Mouse (Mus musculus): Measurements from ENCODE around the gene Spata2.

Spata2 gene

GRCm38 (mm10) chr2:167510485-167510884 is 17.8 kb upstream of the Spata2 start:
- peak; percentile 87 for DNase-seq (ENCODE audit: low read depth)

- no peak for DNase-seq (ENCODE audit: low read depth)
Measured at GRCm38 (mm10) chr2:167508569-167508968, 15.9 kb upstream of the Spata2 start.

GRCm38 (mm10) chr2:167507719-167508385 is 15.2 kb upstream of the Spata2 start:
- no peak for DNase-seq (ENCODE audit: low read depth)

- no peak for DNase-seq (ENCODE audit: low read depth)
Measured at GRCm38 (mm10) chr2:167506546-167507260, 14.0 kb upstream of the Spata2 start.

- peak; percentile 64 for DNase-seq (ENCODE audit: low read depth)
Measured at GRCm38 (mm10) chr2:167505127-167505526, 12.4 kb upstream of the Spata2 start.

GRCm38 (mm10) chr2:167503896-167504349 is 11.2 kb upstream of the Spata2 start:
- peak; percentile 11 for DNase-seq (ENCODE audit: low read depth)

GRCm38 (mm10) chr2:167503253-167503895 is 10.7 kb upstream of the Spata2 start:
- DNase-seq (ENCODE audit: low read depth), result peak; percentile 79

GRCm38 (mm10) chr2:167502554-167503252 is 10.0 kb upstream of the Spata2 start:
- DNase-seq (ENCODE audit: low read depth), result no peak

- DNase-seq (ENCODE audit: low read depth), result peak; percentile 69
Measured at GRCm38 (mm10) chr2:167497272-167497671, 4.6 kb upstream of the Spata2 start.

- DNase-seq (ENCODE audit: low read depth), result no peak
Measured at GRCm38 (mm10) chr2:167496437-167496836, 3.8 kb upstream of the Spata2 start.

- no peak for DNase-seq (ENCODE audit: low read depth)
Measured at GRCm38 (mm10) chr2:167491757-167492708, 654 bp downstream of the Spata2 start, which contains the start of gene Rnf114. TSS of gene Rnf114 (plus strand) at chr2:167492645.

- no peak for DNase-seq (ENCODE audit: low read depth)
Measured at GRCm38 (mm10) chr2:167490813-167491525, 1.7 kb downstream of the Spata2 start.

- no peak for DNase-seq (ENCODE audit: low read depth)
Measured at GRCm38 (mm10) chr2:167487994-167488393, 4.7 kb downstream of the Spata2 start.

GRCm38 (mm10) chr2:167487551-167487950 is 5.1 kb downstream of the Spata2 start:
- DNase-seq (ENCODE audit: low read depth), result no peak

GRCm38 (mm10) chr2:167486573-167486972 is 6.1 kb downstream of the Spata2 start:
- DNase-seq (ENCODE audit: low read depth), result no peak

GRCm38 (mm10) chr2:167485501-167486377 is 6.9 kb downstream of the Spata2 start:
- no peak for DNase-seq (ENCODE audit: low read depth)

GRCm38 (mm10) chr2:167484932-167485331 is 7.8 kb downstream of the Spata2 start:
- DNase-seq (ENCODE audit: low read depth), result no peak

GRCm38 (mm10) chr2:167483827-167484410 is 8.8 kb downstream of the Spata2 start:
- no peak for DNase-seq (ENCODE audit: low read depth)

Data from 416B (cell line).